Mouse (Mus musculus) lung, postnatal 0 days (tissue): Measurements from ENCODE around the gene Efna5.

ENCODE experiments used
- CTCF ChIP-seq: IDR thresholded peaks from 2 replicates; pipeline ENCODE4 v1.5.1; 2016; ENCODE audit warnings: antibody characterized with exemption, mild to moderate bottlenecking
- EP300 ChIP-seq: IDR thresholded peaks from 2 replicates; pipeline ENCODE4 v1.6.1; 2016; ENCODE audit warnings: antibody characterized with exemption, mild to moderate bottlenecking, control low read depth

DNA sequence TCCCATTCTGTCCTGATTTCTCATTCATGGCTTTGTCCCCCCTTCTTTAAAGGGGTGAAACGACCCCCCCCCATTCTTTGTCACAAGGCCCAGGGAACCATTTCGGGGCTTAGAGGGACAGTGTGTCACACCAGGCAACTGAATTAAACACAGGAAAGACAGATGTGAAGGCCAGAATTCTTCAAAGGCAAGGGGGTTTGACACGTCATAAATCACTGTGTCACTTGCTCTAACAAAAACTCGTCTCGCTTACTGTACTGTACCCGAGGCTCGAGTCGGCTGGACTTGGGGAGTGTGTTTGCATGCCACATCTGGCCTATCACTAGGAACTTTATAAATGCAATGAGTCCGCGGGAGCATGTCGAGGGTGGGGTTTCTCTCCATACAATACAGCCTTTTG, 145.2 kb downstream of the Efna5 start:
- TF ChIP-seq CTCF (no peak), EP300 (no peak)
